Mouse (Mus musculus) frontal cortex, adult (tissue): ENCODE measurements around the gene Atp2a2.
A peak's percentile ranks its signal among the peaks of the same experiment; 100 is the strongest.

Source experiments
- ATAC-seq: cut with Nextera tagmentation; 2 replicates; pipeline ENCODE4 v1.9.2; 2017; ENCODE audit warnings: mild to moderate bottlenecking, moderate library complexity, mixed read lengths; ENCODE audit not compliant: low TSS enrichment

The Atp2a2 gene

DNA sequence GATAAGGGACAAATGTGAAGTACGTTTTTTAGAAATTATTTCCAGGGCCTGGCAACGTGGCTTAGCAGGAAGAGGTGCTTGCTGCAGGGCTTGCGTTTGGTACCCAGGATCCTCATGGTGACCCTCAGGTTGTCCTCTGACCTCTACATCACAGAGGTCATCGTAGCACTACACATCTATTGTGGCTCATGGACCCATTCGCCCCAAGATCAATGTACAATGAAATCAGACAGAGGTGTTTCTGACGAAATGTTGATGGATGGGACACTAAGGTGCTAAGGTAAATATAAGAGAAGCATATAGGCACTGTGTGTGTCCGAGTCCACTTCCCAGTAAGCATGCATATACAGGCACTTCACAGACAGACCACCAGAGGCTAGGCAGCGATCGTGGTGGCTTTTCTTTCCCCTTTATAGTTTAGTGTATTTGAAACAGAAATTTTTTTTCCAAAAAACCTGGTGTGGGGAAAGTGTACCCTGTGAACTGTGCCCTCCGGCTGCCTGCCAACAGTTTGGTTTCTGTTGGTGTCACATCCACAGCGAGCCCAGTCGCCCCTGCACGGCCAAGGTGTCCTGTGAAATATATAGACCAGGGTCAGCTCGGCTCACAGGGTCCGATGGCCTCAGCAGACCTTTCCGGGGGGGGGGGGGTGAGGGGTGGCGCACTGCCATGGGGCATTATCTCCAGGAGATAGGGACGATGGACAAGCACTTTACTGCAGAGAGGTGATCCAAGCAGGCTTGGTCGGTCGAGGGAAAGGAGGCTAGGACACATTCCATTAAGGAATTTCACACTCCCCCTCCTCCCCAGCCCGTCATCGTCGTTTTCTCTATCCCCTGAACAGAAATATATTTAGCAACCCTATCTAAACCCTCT, 18.5 kb upstream of the Atp2a2 start:
- ATAC-seq: no peak

DNA sequence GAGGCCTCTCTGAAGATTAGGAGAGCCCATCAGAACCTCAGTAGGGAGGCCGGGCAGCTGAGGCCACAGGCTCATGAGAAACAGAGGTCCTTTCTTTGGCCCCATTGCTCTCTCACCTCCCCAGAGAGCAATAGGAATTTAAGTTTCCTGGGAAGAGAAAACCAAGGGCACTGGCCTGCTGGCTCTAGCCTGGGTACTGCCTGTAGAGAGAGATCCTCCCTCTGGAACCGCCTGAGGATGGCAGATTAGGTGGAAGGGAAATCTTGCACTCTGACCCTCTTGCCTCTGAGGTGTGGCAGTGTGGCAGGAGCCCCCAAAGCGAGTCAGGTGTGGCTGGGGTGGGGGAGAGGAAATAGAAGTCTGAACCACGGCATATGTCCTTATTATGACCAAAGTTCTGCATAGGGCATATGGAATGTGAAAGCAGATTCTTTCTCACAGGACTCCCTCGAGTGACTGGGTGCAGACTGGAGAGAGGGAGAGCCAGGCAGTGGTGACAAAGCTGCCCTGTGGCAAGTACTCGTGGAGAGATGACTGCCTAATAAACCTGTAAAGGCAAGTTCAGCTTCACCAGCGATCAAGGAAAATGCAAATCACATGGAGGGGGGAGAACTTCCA, 17.1 kb upstream of the Atp2a2 start:
- ATAC-seq: no peak

DNA sequence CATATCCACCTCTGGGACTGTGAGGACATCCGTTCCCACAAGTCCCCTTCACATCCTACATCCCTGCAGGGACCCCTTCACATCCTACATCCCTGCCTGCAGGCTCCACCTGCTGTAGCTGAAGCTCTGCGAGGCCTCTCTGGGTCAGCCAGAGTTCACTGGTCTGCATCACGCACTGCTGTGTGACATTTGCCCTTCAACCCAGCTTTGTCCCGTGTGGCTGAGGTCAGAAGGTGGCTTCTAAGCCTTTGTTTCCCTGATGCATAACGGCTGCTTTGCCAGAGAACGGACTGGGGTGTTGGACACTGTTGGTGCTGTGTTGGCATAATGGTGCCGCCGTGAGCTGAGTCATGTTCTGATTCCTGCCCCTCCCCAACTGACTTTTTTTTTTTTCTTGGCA, 16.2 kb upstream of the Atp2a2 start:
- no peak for ATAC-seq

DNA sequence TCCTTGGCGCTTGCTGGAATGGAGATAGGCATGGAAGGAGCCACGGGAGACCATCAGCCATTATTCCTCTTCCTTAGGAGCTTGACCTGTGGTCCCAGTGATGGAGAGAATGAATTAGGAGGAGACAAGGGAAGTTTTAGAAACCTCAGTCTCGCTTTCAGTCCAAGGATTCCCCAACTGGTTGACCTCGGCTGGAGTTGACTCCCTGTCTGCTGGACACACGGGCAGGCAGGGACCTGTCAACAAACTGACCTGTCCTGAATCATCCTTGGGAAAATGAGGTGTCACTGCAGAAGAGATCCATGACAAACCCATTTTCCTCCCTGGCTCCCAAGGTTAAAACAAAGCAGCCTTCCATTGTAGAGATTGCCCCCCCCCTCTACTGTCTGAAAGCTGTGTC, 14.9 kb upstream of the Atp2a2 start:
- no peak for ATAC-seq

DNA sequence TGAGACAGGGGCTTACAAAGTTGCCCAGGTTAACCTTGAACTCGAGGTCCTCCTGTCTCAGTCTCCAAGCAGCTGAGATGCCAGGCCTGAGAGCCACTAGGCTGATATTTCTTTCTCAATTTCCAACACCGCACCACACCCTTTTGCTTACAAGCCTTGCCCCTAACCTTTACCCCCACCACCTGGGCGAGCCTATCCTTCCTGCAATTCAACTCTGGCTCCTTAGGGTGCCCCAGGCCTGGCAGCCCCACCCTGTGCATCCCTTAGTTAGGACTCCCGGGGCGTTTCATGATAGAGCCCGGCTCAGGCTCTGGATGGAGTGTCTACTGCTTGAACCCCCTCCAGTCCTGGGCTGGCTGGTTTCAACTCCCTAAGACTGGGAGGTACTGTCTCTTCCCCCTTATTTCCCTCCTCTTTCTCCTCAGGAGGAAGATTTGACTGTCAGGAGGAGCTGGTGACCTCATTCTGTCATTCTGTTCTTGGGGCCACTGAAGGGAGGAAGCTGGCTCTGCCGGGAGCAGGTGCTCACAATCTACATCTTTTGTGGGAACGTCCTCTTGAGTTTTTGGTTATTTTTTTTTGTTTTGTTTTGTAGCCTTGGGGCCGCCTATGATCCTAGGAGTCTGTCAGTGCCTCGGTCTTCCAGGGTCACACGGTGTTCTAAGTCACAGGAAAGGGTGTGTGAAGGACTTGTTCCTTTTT, 14.2 kb upstream of the Atp2a2 start:
- ATAC-seq: no peak

DNA sequence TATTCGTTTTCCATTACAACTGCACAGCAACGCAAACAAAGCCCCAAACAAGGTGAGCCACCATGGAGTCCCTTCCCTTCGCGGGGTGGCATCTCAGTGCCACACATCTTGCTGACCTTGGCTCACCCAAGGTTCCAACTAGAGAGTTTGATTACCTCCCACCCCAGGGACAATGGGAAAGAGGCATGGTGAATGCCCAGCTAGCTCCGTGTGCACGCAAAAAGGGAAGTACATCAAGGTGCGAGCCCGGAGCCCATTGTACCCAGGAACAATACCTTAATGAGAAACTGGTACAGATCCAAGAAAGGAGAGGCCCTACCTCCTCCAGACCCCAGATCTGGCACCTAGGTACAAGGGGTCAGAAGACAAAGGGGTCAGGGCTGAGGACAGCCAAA, 12.1 kb upstream of the Atp2a2 start:
- no peak for ATAC-seq

DNA sequence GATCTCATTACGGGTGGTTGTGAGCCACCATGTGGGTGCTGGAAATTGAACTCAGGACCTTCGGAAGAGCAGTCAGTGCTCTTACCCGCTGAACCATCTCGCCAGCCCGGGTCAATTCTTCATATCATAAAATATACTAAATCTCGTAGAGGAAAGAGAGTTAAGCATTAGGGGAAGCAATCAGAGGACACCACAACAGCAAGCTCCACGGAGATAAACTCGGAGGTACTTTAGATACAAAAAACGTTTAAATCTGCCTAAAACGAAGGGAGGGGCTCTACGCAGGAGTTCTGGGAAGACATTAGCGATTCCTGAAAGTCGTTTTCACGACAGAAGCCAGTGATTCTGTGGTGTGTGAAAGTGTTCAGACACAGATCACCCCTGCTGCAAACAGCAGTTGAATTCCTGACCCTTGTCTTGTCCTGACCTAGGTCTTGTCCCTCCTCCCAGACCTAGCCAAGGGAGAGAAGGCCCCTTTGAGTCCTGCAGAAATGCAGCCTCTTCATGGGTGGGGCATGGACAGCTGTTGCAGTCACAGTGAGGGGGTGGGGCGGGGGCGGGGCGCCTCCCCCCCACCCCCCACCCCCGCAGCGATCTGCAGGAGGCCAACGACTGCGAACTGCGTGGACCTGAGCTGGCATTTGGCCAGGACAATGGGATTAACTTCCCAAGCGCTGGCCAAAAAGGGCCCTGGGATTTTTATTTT, 11.5 kb upstream of the Atp2a2 start:
- no peak for ATAC-seq

DNA sequence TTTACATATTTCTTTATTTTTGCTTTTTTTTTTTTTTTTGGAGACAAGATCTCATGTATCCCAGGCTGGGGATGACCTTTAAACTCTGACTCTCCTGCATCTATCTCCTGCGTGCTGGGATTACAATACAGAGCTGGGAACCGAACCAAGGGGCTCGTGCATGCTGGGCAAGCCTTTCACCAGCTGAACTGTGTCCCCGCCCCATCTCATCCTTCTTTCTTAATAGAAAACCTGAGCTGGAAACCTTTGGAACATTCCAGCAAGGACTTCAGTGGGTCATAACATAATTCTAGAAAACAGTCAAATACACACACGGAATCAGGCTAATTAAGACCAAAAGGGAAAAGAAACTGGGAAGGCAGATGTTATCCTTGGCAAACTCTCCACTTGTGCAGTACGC, 10.0 kb upstream of the Atp2a2 start:
- ATAC-seq: no peak

DNA sequence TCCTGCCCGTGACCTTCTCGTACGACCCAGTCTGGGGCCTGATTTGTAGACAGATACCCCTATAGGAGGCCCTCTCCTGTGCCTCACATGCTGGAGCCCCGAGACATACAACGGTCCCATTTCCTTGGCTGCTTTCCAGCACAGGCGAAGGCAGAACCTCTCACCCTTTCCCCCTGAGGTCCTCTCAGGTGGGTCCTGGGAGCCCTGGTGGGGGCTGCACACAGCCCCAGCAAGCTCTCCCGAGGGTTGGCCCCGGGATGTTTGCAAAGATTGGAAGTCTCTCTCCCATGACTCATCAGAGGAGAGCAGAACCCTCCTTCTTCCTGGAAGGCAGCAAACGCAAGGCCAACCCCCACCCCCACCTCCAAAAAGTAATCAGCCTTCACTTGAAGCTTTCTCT, 9.4 kb upstream of the Atp2a2 start:
- no peak for ATAC-seq

DNA sequence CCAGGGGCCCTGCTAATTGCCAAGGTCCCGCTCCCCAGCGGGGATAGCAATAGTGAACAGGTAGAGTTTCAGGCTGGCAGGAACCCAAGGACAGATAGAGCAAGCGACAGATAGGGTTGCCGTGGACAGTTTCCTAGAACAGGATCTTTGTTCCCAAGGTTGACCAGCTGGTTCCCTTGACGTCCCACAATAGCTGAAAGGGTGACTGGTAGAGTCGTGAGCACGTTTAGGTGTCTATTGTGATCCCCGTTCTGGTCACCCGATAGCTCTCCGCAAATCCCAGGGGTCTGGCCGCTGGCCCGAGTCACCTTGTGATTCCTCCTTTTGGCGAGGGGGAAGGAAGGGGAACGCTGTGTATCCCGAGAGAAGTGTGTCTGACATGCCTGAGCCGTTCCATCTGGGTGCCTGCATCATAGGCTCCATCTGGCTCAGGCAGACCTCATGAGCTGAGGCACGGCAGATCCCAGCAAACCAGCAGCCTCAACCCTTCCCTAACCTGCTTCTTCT, 8.7 kb upstream of the Atp2a2 start:
- ATAC-seq: peak; percentile 78

DNA sequence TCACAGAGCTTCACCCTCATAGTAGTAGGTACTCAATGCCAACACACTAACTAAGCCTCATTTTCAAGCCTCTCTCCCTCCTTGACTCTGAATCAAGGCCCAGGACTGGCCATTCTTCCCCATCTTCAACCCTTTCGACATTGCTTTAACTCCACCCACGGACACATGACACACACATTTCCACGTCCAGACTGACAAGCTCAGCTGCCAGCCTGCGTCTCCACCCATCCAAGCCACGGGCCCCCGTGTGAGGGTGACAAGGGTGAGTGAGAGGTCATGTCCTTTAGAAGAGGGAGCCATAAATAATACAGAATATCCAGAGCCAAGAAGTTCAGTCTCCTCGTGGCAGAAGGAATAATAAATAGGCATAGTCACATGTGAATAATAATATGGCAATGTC, 7.6 kb upstream of the Atp2a2 start:
- ATAC-seq: no peak

DNA sequence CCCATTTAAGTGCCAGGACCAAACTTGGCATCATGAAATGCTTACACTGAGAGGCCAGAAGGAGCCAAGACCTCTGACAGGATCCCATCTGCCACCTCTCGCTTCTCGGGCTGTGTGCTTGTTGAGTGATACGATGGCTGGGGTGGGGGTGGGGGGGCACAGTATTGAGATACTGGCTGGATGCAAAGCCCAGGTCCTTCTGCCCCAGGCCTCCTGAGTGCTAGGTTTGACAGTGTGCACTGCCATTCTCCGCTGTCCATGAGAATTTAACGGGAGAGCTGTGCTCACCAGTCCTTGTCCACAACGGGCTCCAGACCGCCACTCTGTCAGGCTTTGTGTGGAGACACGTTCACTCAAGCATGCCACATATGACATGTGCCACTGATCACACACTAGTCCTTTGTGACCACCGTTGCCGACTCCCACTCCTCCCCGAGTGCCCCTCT, 6.9 kb upstream of the Atp2a2 start:
- no peak for ATAC-seq

DNA sequence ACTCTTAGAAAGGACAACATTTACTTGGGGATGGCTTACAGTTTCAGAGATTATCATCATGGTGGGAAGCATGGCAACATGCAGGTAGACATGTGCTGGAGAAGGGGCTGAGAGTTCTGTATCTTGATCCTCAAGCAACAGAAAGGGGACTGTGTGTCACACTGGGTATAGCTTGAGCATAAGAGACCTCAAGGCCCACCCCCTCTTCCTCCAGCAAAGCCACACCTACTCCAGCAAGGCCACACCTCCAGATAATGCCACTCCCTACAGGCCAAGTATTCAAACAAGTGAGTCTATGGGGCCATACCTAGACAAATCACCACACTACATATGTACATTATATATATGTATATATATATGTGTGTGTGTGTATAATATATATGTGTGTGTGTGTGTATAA, 5.4 kb upstream of the Atp2a2 start:
- ATAC-seq: no peak

DNA sequence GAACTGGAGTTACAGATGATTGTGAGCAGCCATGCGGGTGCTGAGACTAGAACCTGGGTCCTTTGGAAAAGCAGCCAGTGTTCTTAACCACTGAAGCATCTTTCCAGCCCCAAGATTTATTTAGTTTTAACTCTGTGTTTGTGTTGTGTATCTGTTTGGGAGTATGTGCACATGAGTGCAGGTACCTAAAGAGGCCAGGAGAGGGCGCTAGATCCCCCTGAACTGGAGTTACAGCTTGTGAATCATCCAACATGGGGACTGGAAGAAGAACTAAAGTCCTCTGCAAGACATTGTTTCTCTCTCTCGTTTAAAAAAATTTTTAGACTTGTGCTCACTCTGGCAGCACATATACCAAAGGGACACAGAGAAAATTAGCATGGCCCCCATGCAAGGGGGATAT, 4.4 kb upstream of the Atp2a2 start:
- ATAC-seq: no peak

DNA sequence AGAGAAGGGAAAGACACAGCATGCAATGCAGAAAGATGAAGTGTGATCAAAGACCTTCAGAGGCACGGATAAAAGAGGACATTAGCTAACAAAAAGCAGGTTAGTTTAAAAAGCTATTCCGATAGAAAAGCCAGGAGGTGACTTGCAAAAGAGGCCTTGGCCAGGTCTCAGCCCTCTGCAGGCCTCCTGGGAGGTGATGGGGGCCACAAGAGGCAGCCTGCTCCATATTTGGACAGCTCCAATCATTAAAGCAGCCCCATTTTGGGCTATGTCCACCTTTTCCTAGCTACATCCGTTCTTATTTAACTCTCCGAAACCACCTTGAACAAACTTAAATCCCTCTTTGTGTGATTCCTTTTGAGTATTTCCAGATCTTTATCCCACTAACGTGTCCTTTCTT, 3.5 kb upstream of the Atp2a2 start:
- ATAC-seq: no peak

DNA sequence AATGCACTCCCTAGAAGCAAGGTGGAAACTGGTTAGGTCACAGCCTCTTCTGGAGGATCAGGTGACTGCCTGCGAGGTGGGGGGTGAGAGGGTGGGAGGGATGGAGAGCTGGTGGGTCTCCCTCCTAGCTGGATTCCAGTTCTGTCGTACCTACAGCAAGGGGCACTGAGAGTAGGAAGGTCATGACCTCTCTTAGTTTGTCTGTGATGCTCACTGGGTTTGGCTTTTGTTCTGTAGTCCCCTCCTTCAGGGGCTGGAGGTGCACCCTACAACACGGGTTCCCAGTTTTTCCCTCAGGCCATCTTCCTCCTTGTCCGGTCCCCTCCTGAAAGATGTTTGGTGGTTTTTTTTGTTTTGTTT, 1.7 kb upstream of the Atp2a2 start:
- ATAC-seq: no peak

DNA sequence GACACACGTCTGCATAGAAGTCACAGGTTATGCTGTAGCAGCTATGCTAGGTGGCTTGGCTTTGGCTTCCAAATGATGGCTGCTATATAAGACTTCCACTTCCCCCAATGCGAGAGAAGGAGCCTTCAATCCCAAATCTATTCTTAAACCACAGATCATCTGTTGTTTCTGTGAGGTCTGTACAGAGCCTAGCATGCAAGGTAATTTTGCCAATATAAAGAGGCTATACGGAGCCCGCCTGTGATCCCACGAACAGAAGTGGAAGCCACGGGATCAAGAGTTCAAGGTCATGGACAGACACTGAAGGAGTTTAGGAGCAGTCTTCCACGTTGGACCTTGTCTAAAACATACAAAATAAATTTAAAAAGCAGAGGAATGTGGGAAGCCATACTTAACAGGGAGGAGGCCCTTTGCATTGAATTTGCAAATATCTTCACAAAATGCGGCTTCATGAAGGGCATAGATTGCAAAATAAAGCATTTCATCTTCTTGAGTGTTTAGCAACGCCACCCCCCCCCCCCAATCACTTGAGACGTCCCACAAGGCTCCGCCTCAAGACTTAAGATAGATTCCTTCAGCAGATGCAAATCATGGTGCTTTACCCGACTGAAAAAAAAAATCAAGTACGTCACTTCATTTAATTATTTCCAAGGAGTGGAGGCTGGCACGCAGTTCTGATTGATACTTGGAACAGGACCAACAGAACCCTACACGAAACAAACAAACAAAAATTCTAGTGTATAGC, 1.2 kb upstream of the Atp2a2 start:
- 0 out of 2 replicates have a peak, but pooled peaks have one; percentile 12 for ATAC-seq

DNA sequence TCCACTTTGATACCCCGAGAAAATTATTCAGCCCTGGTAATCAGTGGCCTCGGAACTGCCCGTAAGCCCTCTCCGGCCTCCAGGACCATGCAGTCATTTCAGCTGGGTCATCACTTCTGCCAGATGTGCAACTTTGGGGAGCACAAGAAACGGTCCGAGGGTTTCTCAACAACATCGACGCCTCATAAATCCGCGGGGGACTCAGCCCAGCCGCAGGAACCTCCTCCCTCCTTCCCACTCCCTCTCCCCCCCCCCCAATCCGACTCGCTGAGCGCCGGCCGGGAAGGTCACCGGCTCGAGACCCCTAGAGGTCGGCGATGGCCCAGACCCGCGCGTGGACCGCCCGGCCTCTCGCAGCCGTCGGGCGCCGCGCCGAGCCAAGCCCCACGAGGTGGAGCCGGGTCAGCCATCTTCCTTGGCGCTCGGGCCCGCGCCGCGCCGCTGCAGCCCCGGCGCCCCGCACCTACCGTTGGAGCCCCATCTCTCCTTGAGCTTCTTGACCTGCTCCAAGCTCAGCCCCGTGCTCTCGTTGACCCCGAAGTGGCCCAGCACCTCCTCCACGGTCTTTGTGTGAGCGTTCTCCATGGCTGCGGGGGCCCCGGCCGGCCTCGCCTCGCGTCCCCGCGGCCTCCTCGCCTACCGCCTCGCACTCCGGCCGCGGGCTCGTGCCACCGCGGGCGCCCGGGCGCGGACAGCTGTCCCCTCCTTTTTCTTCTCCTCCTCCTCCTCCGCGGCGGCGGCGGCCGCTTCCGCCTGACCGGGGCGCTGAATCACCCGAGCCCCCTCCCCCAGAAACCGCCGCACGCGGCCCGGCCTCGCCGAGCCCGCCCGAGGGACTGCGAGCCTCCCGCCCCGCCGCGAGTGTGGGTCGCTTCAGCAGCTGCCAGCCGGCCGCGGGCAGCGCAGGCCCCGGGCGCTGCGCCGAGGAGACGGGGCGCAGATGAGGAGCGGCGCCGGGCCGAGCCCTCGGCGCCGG, 636 bp downstream of the Atp2a2 start:
- 0 out of 2 replicates have a peak, but pooled peaks have one; percentile 1 for ATAC-seq

DNA sequence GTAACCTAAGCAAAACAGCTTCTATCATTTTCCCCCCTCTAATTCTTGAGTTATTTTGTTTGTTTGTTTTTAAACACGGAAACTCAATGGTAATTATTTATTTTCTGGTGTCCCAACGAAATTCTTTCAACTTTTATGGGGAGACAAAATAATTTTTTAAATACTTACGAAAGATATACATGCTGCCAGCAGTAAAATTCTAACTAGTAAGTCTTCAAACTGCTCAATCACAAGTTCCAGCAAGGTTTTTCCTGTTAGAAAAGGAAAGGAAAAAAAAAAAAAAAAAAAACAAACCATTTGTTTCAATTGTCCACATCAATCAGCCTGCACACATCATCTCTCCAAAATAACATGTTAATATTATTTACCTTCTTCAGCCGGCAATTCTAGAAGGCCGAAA, 1.5 kb downstream of the Atp2a2 start:
- no peak for ATAC-seq

DNA sequence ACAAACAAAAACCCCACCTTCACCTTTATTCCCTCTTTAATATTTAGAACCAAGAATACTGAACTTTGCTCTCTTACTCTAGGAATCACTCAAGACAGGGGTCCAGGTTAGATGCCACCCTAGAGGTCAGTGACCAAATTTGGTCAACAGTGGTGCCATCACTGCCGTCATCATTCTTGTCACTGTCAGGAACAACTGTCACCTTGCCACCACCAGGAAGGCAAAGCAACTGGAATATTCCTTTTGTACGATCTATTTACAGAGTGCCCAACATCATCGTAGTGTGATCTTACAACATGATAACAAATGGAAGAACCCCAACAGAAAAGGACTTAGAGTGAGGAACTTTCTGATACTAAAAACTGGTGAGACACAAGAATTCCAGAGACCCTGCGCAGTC, 1.9 kb downstream of the Atp2a2 start:
- ATAC-seq: no peak
